Mouse (Mus musculus) MEL (cell line): ENCODE measurements around the gene Lrrc3c. TPM values are rescaled to one million over a fixed set of nuclear protein-coding genes. Genes with fewer than 3 reads are reported as not detected.

Experiments
- DNase-seq: peaks from one replicate; pipeline ENCODE4 v3.0.0; 2011; ENCODE audit warnings: low read depth, low spot score
- H3K27ac ChIP-seq: 2 replicates; pipeline ENCODE4 v1.5.1; 2012; ENCODE audit warnings: low read depth, mild to moderate bottlenecking, control low read depth, low read length, moderate library complexity; ENCODE audit not compliant: control insufficient read depth
- H3K27me3 ChIP-seq, 2 experiments: fragments of 150-350 bp in 1 of 2; sonication (generic) in 1 of 2; 2 replicates each; pipeline ENCODE4 v1.6.1; 2012; ENCODE audit warnings: low read length in 2 of 2, mild to moderate bottlenecking in 2 of 2, improper control_type of control experiment in 1 of 2, moderate library complexity in 1 of 2; ENCODE audit not compliant: insufficient read depth in 2 of 2, control insufficient read depth in 1 of 2
- H3K36me3 ChIP-seq, 2 experiments: 2 replicates each; pipeline ENCODE4 v1.6.1; 2012 to 2014; ENCODE audit warnings: low read length in 2 of 2, improper control_type of control experiment in 1 of 2, inconsistent platforms in 1 of 2, mild to moderate bottlenecking in 1 of 2; ENCODE audit not compliant: insufficient read depth in 2 of 2, control insufficient read depth in 1 of 2
- H3K4me1 ChIP-seq, 2 experiments: fragments of 150-350 bp in 1 of 2; sonication (generic) in 1 of 2; 2 replicates each; pipeline ENCODE4 v1.6.1; 2012; ENCODE audit warnings: low read length in 2 of 2, improper control_type of control experiment in 1 of 2, mild to moderate bottlenecking in 1 of 2; ENCODE audit not compliant: insufficient read depth in 2 of 2, control insufficient read depth in 1 of 2
- H3K4me3 ChIP-seq, 2 experiments: fragments of 150-350 bp in 1 of 2; sonication (generic) in 1 of 2; 2 replicates each; pipeline ENCODE4 v1.5.1; 2012; ENCODE audit warnings: low read depth in 2 of 2, low read length in 2 of 2, mild to moderate bottlenecking in 2 of 2, moderate library complexity in 2 of 2, control low read depth in 1 of 2, improper control_type of control experiment in 1 of 2; ENCODE audit not compliant: control insufficient read depth in 1 of 2, insufficient read depth in 1 of 2
- H3K79me2 ChIP-seq: 2 replicates; pipeline ENCODE4 v1.6.1; 2012; ENCODE audit warnings: mild to moderate bottlenecking, low read length, moderate library complexity; ENCODE audit not compliant: control insufficient read depth, poor library complexity, insufficient read depth
- H3K9ac ChIP-seq: 2 replicates; pipeline ENCODE4 v1.6.1; 2012; ENCODE audit warnings: low read depth, mild to moderate bottlenecking, control low read depth, low read length, moderate library complexity; ENCODE audit not compliant: control insufficient read depth, poor library complexity, severe bottlenecking
- H3K9me3 ChIP-seq: fragments of 150-350 bp; sonication (generic); replicated peaks from 2 replicates; pipeline ENCODE4 v1.6.1; 2012; ENCODE audit warnings: mild to moderate bottlenecking, low read length, improper control_type of control experiment, moderate library complexity; ENCODE audit not compliant: insufficient read depth
- BHLHE40 ChIP-seq: IDR thresholded peaks from 2 replicates; pipeline ENCODE4 v1.6.1; 2012; ENCODE audit warnings: low read depth, mild to moderate bottlenecking, inconsistent platforms, low read length, improper control_type of control experiment, borderline replicate concordance
- CHD1 ChIP-seq: IDR thresholded peaks from 2 replicates; pipeline ENCODE4 v1.6.1; 2012; ENCODE audit warnings: low read depth, mild to moderate bottlenecking, inconsistent platforms, low read length, improper control_type of control experiment
- CHD2 ChIP-seq: IDR thresholded peaks from 2 replicates; pipeline ENCODE4 v1.6.1; 2011; ENCODE audit warnings: low read length, improper control_type of control experiment
- CTCF ChIP-seq, 3 experiments: IDR thresholded peaks in 2 of 3; conservative IDR thresholded peaks in 1 of 3; 2 replicates each; pipeline ENCODE4 v1.5.1; 2011 to 2012; ENCODE audit warnings: low read length in 3 of 3, low read depth in 2 of 3, mild to moderate bottlenecking in 2 of 3, improper control_type of control experiment in 1 of 3, inconsistent platforms in 1 of 3, mixed read lengths in 1 of 3, moderate library complexity in 1 of 3; ENCODE audit not compliant: control insufficient read depth in 1 of 3, insufficient read depth in 1 of 3, poor library complexity in 1 of 3, severe bottlenecking in 1 of 3
- E2F4 ChIP-seq: IDR thresholded peaks from 2 replicates; pipeline ENCODE4 v1.6.1; 2011; ENCODE audit warnings: low read depth, low read length, improper control_type of control experiment, borderline replicate concordance
- ELF1 ChIP-seq: IDR thresholded peaks from 2 replicates; pipeline ENCODE4 v1.6.1; 2014; ENCODE audit warnings: low read depth, mild to moderate bottlenecking, inconsistent platforms, low read length, improper control_type of control experiment, moderate library complexity
- EP300 ChIP-seq, 2 experiments: IDR thresholded peaks; 2 replicates each; pipeline ENCODE4 v1.6.1; 2011; ENCODE audit warnings: improper control_type of control experiment in 2 of 2, low read length in 2 of 2, low read depth in 1 of 2, mild to moderate bottlenecking in 1 of 2
- ETS1 ChIP-seq: IDR thresholded peaks from 2 replicates; pipeline ENCODE4 v1.6.1; 2012; ENCODE audit warnings: low read depth, mild to moderate bottlenecking, inconsistent platforms, low read length, improper control_type of control experiment, moderate library complexity
- GABPA ChIP-seq: IDR thresholded peaks from 2 replicates; pipeline ENCODE4 v1.6.1; 2012; ENCODE audit warnings: low read depth, mild to moderate bottlenecking, inconsistent platforms, low read length, improper control_type of control experiment, moderate library complexity
- GATA1 ChIP-seq: IDR thresholded peaks from 2 replicates; pipeline ENCODE4 v1.6.1; 2011; ENCODE audit warnings: low read depth, low read length, improper control_type of control experiment
- HCFC1 ChIP-seq: IDR thresholded peaks from 2 replicates; pipeline ENCODE4 v1.6.1; 2012; ENCODE audit warnings: low read depth, mild to moderate bottlenecking, inconsistent platforms, low read length, improper control_type of control experiment, moderate library complexity
- JUND ChIP-seq: IDR thresholded peaks from 2 replicates; pipeline ENCODE4 v1.6.1; 2011; ENCODE audit warnings: low read depth, mild to moderate bottlenecking, improper control_type of control experiment, low read length
- MAFK ChIP-seq: IDR thresholded peaks from 2 replicates; pipeline ENCODE4 v1.6.1; 2011; ENCODE audit warnings: low read depth, mild to moderate bottlenecking, low read length, improper control_type of control experiment, borderline replicate concordance
- MAX ChIP-seq: IDR thresholded peaks from 2 replicates; pipeline ENCODE4 v1.6.1; 2011; ENCODE audit warnings: low read length, improper control_type of control experiment
- MAZ ChIP-seq: IDR thresholded peaks from 2 replicates; pipeline ENCODE4 v1.6.1; 2012; ENCODE audit warnings: low read depth, mild to moderate bottlenecking, inconsistent platforms, low read length, improper control_type of control experiment
- MEF2A ChIP-seq: IDR thresholded peaks from 2 replicates; pipeline ENCODE4 v1.6.1; 2014; ENCODE audit warnings: low read depth, mild to moderate bottlenecking, inconsistent platforms, low read length, improper control_type of control experiment; ENCODE audit not compliant: poor library complexity, insufficient replicate concordance, severe bottlenecking; ENCODE audit errors: extremely low read depth
- MXI1 ChIP-seq: IDR thresholded peaks from 2 replicates; pipeline ENCODE4 v1.6.1; 2011; ENCODE audit warnings: mild to moderate bottlenecking, low read depth, low read length, improper control_type of control experiment
- MYB ChIP-seq: IDR thresholded peaks from 2 replicates; pipeline ENCODE4 v1.6.1; 2011; ENCODE audit warnings: mild to moderate bottlenecking, low read depth, low read length, improper control_type of control experiment
- NELFE ChIP-seq: IDR thresholded peaks from 2 replicates; pipeline ENCODE4 v1.6.1; 2011; ENCODE audit warnings: low read depth, low read length, improper control_type of control experiment
- NRF1 ChIP-seq: IDR thresholded peaks from 2 replicates; pipeline ENCODE4 v1.6.1; 2014; ENCODE audit warnings: low read depth, mild to moderate bottlenecking, inconsistent platforms, low read length, improper control_type of control experiment, moderate library complexity; ENCODE audit not compliant: poor library complexity, insufficient read depth, severe bottlenecking
- POLR2A ChIP-seq, 2 experiments: IDR thresholded peaks; 2 replicates each; pipeline ENCODE4 v1.6.1; 2011 to 2012; ENCODE audit warnings: low read length in 2 of 2, mild to moderate bottlenecking in 2 of 2, control low read depth in 1 of 2, improper control_type of control experiment in 1 of 2, low read depth in 1 of 2, moderate library complexity in 1 of 2; ENCODE audit not compliant: control insufficient read depth in 1 of 2, insufficient read depth in 1 of 2, poor library complexity in 1 of 2
- POLR2AphosphoS2 ChIP-seq: IDR thresholded peaks from 2 replicates; pipeline ENCODE4 v1.6.1; 2011; ENCODE audit warnings: low read length, improper control_type of control experiment
- POLR2AphosphoS5 ChIP-seq: IDR thresholded peaks from 2 replicates; pipeline ENCODE4 v1.6.1; 2012; ENCODE audit warnings: low read depth, borderline replicate concordance, mild to moderate bottlenecking, inconsistent platforms, low read length, moderate library complexity, mixed read lengths
- RAD21 ChIP-seq: IDR thresholded peaks from 2 replicates; pipeline ENCODE4 v1.6.1; 2011; ENCODE audit warnings: mild to moderate bottlenecking, low read depth, low read length, improper control_type of control experiment
- RCOR1 ChIP-seq: IDR thresholded peaks from 2 replicates; pipeline ENCODE4 v1.6.1; 2012; ENCODE audit warnings: low read depth, mild to moderate bottlenecking, inconsistent platforms, low read length, improper control_type of control experiment
- SMC3 ChIP-seq: IDR thresholded peaks from 2 replicates; pipeline ENCODE4 v1.6.1; 2011; ENCODE audit warnings: low read depth, low read length, improper control_type of control experiment
- TAL1 ChIP-seq: IDR thresholded peaks from 2 replicates; pipeline ENCODE4 v1.6.1; 2012; ENCODE audit warnings: mild to moderate bottlenecking, inconsistent platforms, low read length, moderate library complexity, mixed read lengths
- TCF12 ChIP-seq: IDR thresholded peaks from 2 replicates; pipeline ENCODE4 v1.6.1; 2014; ENCODE audit warnings: low read depth, mild to moderate bottlenecking, inconsistent platforms, low read length, improper control_type of control experiment, moderate library complexity
- UBTF ChIP-seq: IDR thresholded peaks from 2 replicates; pipeline ENCODE4 v1.6.1; 2012; ENCODE audit warnings: low read depth, mild to moderate bottlenecking, inconsistent platforms, low read length, improper control_type of control experiment, moderate library complexity, borderline replicate concordance; ENCODE audit not compliant: insufficient read depth
- USF1 ChIP-seq: IDR thresholded peaks from 2 replicates; pipeline ENCODE4 v1.6.1; 2014; ENCODE audit warnings: low read depth, mild to moderate bottlenecking, inconsistent platforms, low read length, improper control_type of control experiment, moderate library complexity
- USF2 ChIP-seq, 2 experiments: IDR thresholded peaks; 2 replicates each; pipeline ENCODE4 v1.6.1; 2011 to 2012; ENCODE audit warnings: improper control_type of control experiment in 2 of 2, low read length in 2 of 2, borderline replicate concordance in 1 of 2, inconsistent platforms in 1 of 2, low read depth in 1 of 2, mild to moderate bottlenecking in 1 of 2; ENCODE audit not compliant: insufficient read depth in 1 of 2
- ZKSCAN1 ChIP-seq: IDR thresholded peaks from 2 replicates; pipeline ENCODE4 v1.6.1; 2012; ENCODE audit warnings: low read depth, mild to moderate bottlenecking, inconsistent platforms, low read length, improper control_type of control experiment, moderate library complexity
- ZMIZ1 ChIP-seq: IDR thresholded peaks from 2 replicates; pipeline ENCODE4 v1.6.1; 2012; ENCODE audit warnings: low read depth, mild to moderate bottlenecking, inconsistent platforms, low read length, improper control_type of control experiment, moderate library complexity
- polyA plus RNA-seq, 2 experiments: library from polyadenylated mRNA; stranded (reverse) in 1 of 2; unstranded in 1 of 2; fragments of >175 nt in 1 of 2; fragments of >200 nt in 1 of 2; gene quantifications; 2 replicates each; pipeline versions ENCODE4 v1.2.1 to v1.2.4; 2012; ENCODE audit warnings: low replicate concordance in 2 of 2, low read depth in 1 of 2; ENCODE audit not compliant: insufficient read length in 2 of 2, insufficient read depth in 1 of 2, missing spikeins in 1 of 2
- total RNA-seq: library from RNA; depleted of rRNA; stranded (reverse); fragments of 300-350 nt; gene quantifications from 2 replicates; pipeline ENCODE4 v1.2.3, GENCODE M21; 2012

Gene Lrrc3c
- total and polyA plus RNA-seq, 3 experiments: not detected

- TF ChIP-seq MAZ: peak; percentile 91; the same call in 1 of the 2 replicates
- TF ChIP-seq, all 39 proteins: peak for 22
Observed at GRCm38 (mm10) chr11:98582551-98583264, 15.4 kb upstream of the Lrrc3c start (continued).

- Histone ChIP-seq H3K36me3 (peaks cover 2 to 60% of the 10 kb centered on the region in 2 experiments; a peak in 3 of 4 replicates), H3K4me3 (peak overlapping the region; percentile 18 to 22), H3K27ac (peak overlapping the region; percentile 99)
Observed at GRCm38 (mm10) chr11:98583265-98583552, 14.9 kb upstream of the Lrrc3c start.

DNA sequence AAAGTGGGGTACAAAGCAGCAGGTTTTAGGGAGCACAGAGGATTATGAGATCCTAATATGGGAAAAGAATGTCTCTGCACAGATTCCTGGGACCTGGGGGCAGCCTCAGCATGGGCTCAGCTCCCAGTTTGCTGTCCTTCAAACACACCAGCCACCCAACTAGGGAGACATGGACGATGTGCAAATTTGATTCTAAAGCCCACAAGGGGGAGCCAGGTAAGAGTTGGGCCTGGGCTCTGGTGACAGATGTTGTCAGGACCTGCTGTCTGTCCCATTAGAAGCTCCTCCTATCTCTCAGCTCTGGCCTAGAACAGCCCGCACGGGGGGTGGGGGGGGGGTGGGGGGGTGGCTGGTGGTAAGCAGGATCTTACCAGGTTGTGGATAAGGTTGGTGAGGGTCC is 14.5 kb upstream of the Lrrc3c start:
- Histone ChIP-seq H3K4me3 (peak overlapping the region in 1 of 2 experiments; percentile 7; a peak in 1 of 4 replicates), H3K4me1 (peaks cover 39 to 68% of the 10 kb centered on the region in 2 experiments), H3K27me3 (no peaks in the 10 kb centered on the region), H3K36me3 (peaks cover 2 to 62% of the 10 kb centered on the region in 2 experiments; a peak in 3 of 4 replicates), H3K27ac (peak overlapping the region; percentile 99), H3K79me2 (peaks cover 30% of the 10 kb centered on the region), H3K9ac (peak overlapping the region; percentile 71), H3K9me3 (no peaks in the 10 kb centered on the region)
- peak; percentile 79 for DNase-seq
- TF ChIP-seq CHD1 (no peak), POLR2AphosphoS5 (no peak), HCFC1 (peak; percentile 6; the same call in 1 of the 2 replicates), ZMIZ1 (no peak), NRF1 (no peak), GATA1 (no peak), GABPA (no peak), USF2 (IDR thresholded peaks at IDR 0.05; ENCODE audit: borderline replicate concordance in 1 of 2, insufficient read depth in 1 of 2, low read depth in 1 of 2, low read length in 2 of 2) (no peak), MYB (no peak), ELF1 (no peak), CTCF (IDR thresholded peaks at IDR 0.05 in 2 of 3, conservative IDR thresholded peaks at IDR 0.05 in 1 of 3; ENCODE audit: control insufficient read depth in 1 of 3, insufficient read depth in 1 of 3, low read depth in 2 of 3, low read length in 3 of 3, poor library complexity in 1 of 3, severe bottlenecking in 1 of 3) (peak; percentile 38 to 62 (median 48); a peak in 4 of 6 replicates), POLR2A (IDR thresholded peaks at IDR 0.05; ENCODE audit: control insufficient read depth in 1 of 2, insufficient read depth in 1 of 2, low read depth in 1 of 2, low read length in 2 of 2, poor library complexity in 1 of 2) (no peak; a peak in 1 of 4 replicates), RAD21 (peak; percentile 20), CHD2 (no peak), RCOR1 (no peak), JUND (no peak), MAFK (no peak), SMC3 (peak; percentile 48), MAX (no peak)

More at GRCm38 (mm10) chr11:98583265-98583552, 14.9 kb upstream of the Lrrc3c start:
- peak; percentile 67 for TF ChIP-seq ETS1
- TF ChIP-seq MYB: no peak
- TF ChIP-seq HCFC1: peak; percentile 38; the same call in 1 of the 2 replicates
- no peak for TF ChIP-seq MEF2A
- TF ChIP-seq TAL1: peak; percentile 94
- TF ChIP-seq NRF1: peak; percentile 16; the same call in 1 of the 2 replicates
- 0 out of 2 replicates have a peak, but pooled peaks have one; percentile 42 for TF ChIP-seq UBTF
- no peak for TF ChIP-seq USF2 (IDR thresholded peaks at IDR 0.05; ENCODE audit: borderline replicate concordance in 1 of 2, insufficient read depth in 1 of 2, low read depth in 1 of 2, low read length in 2 of 2)
- peak; percentile 84 for TF ChIP-seq GATA1
- peak; percentile 58 to 88 for TF ChIP-seq EP300 (IDR thresholded peaks at IDR 0.05; ENCODE audit: low read depth in 1 of 2, low read length in 2 of 2)
- TF ChIP-seq MXI1: peak; percentile 59
- TF ChIP-seq NELFE: no peak
- peak; percentile 94 for TF ChIP-seq TCF12
- no peak for TF ChIP-seq POLR2AphosphoS2
- TF ChIP-seq BHLHE40: no peak
- no peak for TF ChIP-seq E2F4
- no peak for TF ChIP-seq ZKSCAN1
- TF ChIP-seq USF1: no peak
- Histone ChIP-seq H3K9me3 (no peaks in the 10 kb centered on the region), H3K4me1 (peaks cover 39 to 66% of the 10 kb centered on the region in 2 experiments), H3K79me2 (peaks cover 30% of the 10 kb centered on the region), H3K27me3 (no peaks in the 10 kb centered on the region), H3K9ac (peak overlapping the region; percentile 71)
- peak; percentile 92 for DNase-seq
